Mouse (Mus musculus) lung, embryonic 14.5 days (tissue): Measurements from ENCODE around the gene Esyt2. TPM values are rescaled to one million over a fixed set of nuclear protein-coding genes. Genes with fewer than 3 reads are reported as not detected.

Experiments
- ATAC-seq: fragments of 200-750 bp; cut with Nextera tagmentation; 2 replicates; pipeline ENCODE4 v1.8.0; 2017; ENCODE audit warnings: mild to moderate bottlenecking, moderate TSS enrichment, moderate library complexity; ENCODE audit not compliant: insufficient read depth
- DNase-seq: peaks from one replicate; pipeline ENCODE4 v3.0.0-alpha.2; 2015
- H3K27ac ChIP-seq: fragments of 300-500 bp; sonication (generic); 2 replicates; pipeline ENCODE4 v1.5.1; 2014; ENCODE audit warnings: low read depth, mild to moderate bottlenecking, moderate library complexity
- H3K27me3 ChIP-seq: fragments of 300-500 bp; sonication (generic); 2 replicates; pipeline ENCODE4 v1.6.1; 2014; ENCODE audit warnings: low read length, control low read depth; ENCODE audit not compliant: insufficient read depth
- H3K36me3 ChIP-seq: fragments of 300-500 bp; sonication (generic); 2 replicates; pipeline ENCODE4 v1.6.1; 2014; ENCODE audit warnings: control low read depth; ENCODE audit not compliant: insufficient read depth
- H3K4me1 ChIP-seq: fragments of 300-500 bp; sonication (generic); 2 replicates; pipeline ENCODE4 v1.6.1; 2014; ENCODE audit warnings: antibody characterized with exemption, control low read depth; ENCODE audit not compliant: insufficient read depth
- H3K4me2 ChIP-seq: fragments of 300-500 bp; sonication (generic); 2 replicates; pipeline ENCODE4 v1.6.1; 2014; ENCODE audit warnings: mild to moderate bottlenecking
- H3K4me3 ChIP-seq: fragments of 300-500 bp; sonication (generic); 2 replicates; pipeline ENCODE4 v1.5.1; 2014; ENCODE audit warnings: low read depth, low read length
- H3K9ac ChIP-seq: fragments of 300-500 bp; sonication (generic); 2 replicates; pipeline ENCODE4 v1.6.1; 2014
- H3K9me3 ChIP-seq: fragments of 300-500 bp; sonication (generic); 2 replicates; pipeline ENCODE4 v1.6.1; 2016; ENCODE audit warnings: low read depth, low read length, control low read depth
- CTCF ChIP-seq: IDR thresholded peaks from 2 replicates; pipeline ENCODE4 v1.5.1; 2016; ENCODE audit warnings: antibody characterized with exemption, low read depth
- WGBS: fragments of 180-500 bp; shearing (Covaris S2); extraction: QIAGEN DNeasy Blood & Tissue Kit; methylation state at CpG from one replicate; pipeline ENCODE4 v1.1.7; 2014; 5-methylcytosine and 5-hydroxymethylcytosine counted together
- microRNA-seq: library from miRNA; unstranded; fragments of <30 nt; microRNA quantifications from one replicate; pipeline ENCODE4, GENCODE M21; 2016; ENCODE audit warnings: borderline number of aligned reads
- polyA plus RNA-seq: library from polyadenylated mRNA; unstranded; fragments of >200 nt; fragmentation: Nextera tagmentation; extraction: Ambion mirVana; gene quantifications from 2 replicates; pipeline ENCODE4 v1.2.1, GENCODE M21; 2014

Gene Esyt2
- polyA plus RNA-seq, 1 experiment from 2014 or later, result 31.0 TPM

DNA sequence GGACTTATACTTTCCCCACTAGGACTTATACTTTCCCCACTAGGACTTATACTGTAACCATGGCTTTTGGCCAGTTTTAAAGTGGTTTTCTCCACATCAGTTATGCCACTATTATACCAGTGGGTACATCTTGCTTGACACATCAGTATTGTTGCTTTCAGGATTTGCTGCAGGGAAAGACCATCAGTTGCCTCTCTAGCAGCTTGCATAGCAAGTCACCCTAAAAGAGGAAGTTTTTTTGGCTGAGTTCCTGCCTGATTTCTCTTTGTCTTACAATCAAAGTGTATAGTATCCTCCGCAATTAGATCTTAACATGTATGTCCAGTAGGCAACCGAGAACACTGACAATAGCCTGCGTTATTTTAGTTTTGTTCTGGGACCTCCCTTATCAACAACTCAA lies 155.1 kb downstream of the Esyt2 start:
- Histone ChIP-seq H3K4me3 (no peak overlapping the region), H3K36me3 (peaks cover 67% of the 10 kb centered on the region), H3K9me3 (no peaks in the 10 kb centered on the region), H3K27ac (no peak overlapping the region), H3K9ac (no peak overlapping the region), H3K4me1 (no peaks in the 10 kb centered on the region), H3K27me3 (no peaks in the 10 kb centered on the region), H3K4me2 (no peak overlapping the region)
- ATAC-seq (no peak), DNase-seq (peak; percentile 2)
- TF ChIP-seq CTCF, result no peak
- 91% methylated on average over 3 of the region's 3 CpGs for WGBS

DNA sequence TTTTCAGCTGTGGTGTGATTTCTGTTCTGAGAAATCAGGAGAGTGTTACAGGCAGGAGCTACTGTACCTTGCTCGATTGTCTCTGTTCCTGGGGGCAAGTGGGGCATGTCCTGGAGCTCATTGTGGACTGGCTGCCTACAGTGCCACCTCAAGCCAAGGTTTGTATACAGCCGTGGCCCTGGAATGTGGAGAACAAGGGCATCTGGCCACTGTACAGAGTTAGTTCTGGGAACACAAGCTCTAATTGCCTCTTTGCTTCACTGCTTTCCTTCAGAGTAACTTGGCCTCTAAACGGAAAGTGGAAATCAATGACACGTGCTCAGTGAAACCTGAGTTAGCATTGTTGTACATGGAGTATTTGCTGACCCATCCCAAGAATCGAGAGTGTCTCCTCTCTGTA lies 157.6 kb downstream of the Esyt2 start:
- ATAC-seq (no peak), DNase-seq (no peak)
- 80% methylated on average over 5 of the region's 5 CpGs for WGBS
- Histone ChIP-seq H3K4me1 (no peaks in the 10 kb centered on the region), H3K27me3 (no peaks in the 10 kb centered on the region), H3K4me3 (no peak overlapping the region), H3K36me3 (peaks cover 76% of the 10 kb centered on the region), H3K9me3 (no peaks in the 10 kb centered on the region), H3K4me2 (no peak overlapping the region), H3K9ac (no peak overlapping the region), H3K27ac (no peak overlapping the region)
- TF ChIP-seq CTCF, result no peak

Small RNA genes within 50 kb of the gene (microRNA-seq; reads per million reads assigned to microRNA genes)
- gene Gm23190, result not detected

Other genes starting within 250 kb of the Esyt2 start
- gene Zfp386, start 233.5 kb upstream of the Esyt2 start, polyA plus RNA-seq, result 44.6 and 46.4 TPM in 2 replicates
- gene Vipr2, start 203.5 kb upstream of the Esyt2 start, polyA plus RNA-seq, result 4.8 and 5.5 TPM in 2 replicates
- 16.4 and 18.2 TPM in 2 replicates for gene Wdr60, start 18.2 kb upstream of the Esyt2 start, polyA plus RNA-seq
- not detected in 2 replicates for gene Gm11027, start 5.8 kb upstream of the Esyt2 start, polyA plus RNA-seq
- 57.7 and 58.4 TPM in 2 replicates for gene Ncapg2, start 124.2 kb downstream of the Esyt2 start, polyA plus RNA-seq
- 0.20 and 0.30 TPM in 2 replicates for gene Ptprn2, start 204.5 kb downstream of the Esyt2 start, polyA plus RNA-seq